Mouse (Mus musculus) left cerebral cortex, postnatal 25 days (tissue): ENCODE results near the gene R3hcc1l. TPM values are rescaled to one million over a fixed set of nuclear protein-coding genes. Genes with fewer than 3 reads are reported as not detected.

ENCODE experiments used
- DNase-seq, 2 experiments: peaks; one replicate each; pipeline ENCODE4 v3.0.0; 2022; ENCODE audit warnings: low spot score in 2 of 2, mixed read lengths in 1 of 2
- intact Hi-C: fragments of 180-260 bp; cut with DNase I; formaldehyde crosslinking; loops from one replicate; pipeline ENCODE4 v1.15.1; 2025
- total RNA-seq, 2 experiments: library from RNA; stranded (reverse); gene quantifications; 2 replicates each; pipeline ENCODE4 v1.2.3; 2021

The R3hcc1l gene
- total RNA-seq, 2 experiments from 2014 or later: 18.5 to 19.6 TPM

DNA sequence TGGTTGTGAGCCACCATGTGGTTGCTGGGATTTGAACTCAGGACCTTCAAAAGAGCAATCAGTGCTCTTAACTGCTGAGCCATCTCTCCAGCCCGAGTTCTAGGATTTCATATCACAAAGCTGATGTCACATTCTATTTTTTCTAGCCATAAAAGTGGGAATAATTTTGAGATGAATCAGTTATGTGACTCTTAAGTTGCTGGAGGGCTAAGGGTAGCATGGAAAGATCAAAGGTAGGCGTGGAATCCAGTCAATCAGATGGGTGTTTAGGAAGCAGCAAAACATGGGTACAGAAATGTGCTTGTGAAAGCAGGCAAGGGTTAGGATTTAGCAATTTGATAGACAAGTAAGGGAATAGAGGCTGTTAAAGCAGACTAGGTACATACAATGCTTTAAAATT is 20.4 kb downstream of the R3hcc1l start:
- no peak for DNase-seq
- intact Hi-C loops: no loop called here

- intact Hi-C loops: no loop called here
- peak in 1 of 2 experiments; percentile 29 for DNase-seq
Measured at GRCm38 (mm10) chr19:42539414-42540189, 21.0 kb downstream of the R3hcc1l start.

- no peak for DNase-seq
- intact Hi-C loops: no loop called here
Measured at GRCm38 (mm10) chr19:42540649-42541048, 22.1 kb downstream of the R3hcc1l start.

DNA sequence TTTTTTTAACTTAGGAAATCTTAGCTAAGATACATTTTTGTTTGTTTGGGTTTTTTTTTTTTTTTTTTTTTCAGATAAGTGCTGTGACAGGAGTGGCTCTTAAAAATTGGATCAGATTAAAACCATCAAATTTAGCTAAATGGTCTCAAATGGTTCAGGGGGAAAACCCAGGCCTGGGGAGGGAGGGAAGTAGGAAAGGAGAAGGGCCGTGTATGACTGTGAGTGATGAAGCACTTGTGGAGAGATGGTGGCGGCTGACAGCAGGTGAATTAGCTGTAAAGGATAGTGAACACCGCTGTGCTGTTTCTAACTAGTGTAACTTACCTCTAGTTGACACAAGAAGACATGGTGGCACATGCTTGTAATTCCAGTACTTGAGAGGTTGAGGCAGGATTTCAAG is 40.1 kb downstream of the R3hcc1l start:
- intact Hi-C loops: no loop called here
- DNase-seq: no peak

GRCm38 (mm10) chr19:42561991-42562390 is 43.4 kb downstream of the R3hcc1l start:
- intact Hi-C loops: no loop called here

DNA sequence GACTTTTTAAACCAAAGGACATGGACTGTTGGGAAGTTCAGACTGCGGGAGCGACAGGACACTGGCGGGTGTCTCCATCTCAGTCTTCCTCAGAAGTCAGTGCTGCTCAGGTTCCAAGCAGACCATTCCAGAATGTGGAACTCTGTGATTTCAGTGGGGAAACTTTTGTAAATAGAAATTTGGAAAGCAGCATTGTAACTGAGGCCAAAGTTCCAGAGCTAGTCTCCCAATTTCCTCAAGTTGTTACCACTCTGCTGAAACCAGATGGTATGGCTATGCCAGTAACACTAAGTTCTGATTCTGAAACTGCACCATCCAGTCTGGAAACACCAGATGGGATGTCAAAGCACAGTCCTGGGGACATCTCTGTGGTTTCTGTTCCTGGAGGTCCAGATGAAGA is 44.4 kb downstream of the R3hcc1l start:
- intact Hi-C loops: no loop called here
- no peak for DNase-seq

More at GRCm38 (mm10) chr19:42561991-42562390, 43.4 kb downstream of the R3hcc1l start:
- DNase-seq: no peak

DNA sequence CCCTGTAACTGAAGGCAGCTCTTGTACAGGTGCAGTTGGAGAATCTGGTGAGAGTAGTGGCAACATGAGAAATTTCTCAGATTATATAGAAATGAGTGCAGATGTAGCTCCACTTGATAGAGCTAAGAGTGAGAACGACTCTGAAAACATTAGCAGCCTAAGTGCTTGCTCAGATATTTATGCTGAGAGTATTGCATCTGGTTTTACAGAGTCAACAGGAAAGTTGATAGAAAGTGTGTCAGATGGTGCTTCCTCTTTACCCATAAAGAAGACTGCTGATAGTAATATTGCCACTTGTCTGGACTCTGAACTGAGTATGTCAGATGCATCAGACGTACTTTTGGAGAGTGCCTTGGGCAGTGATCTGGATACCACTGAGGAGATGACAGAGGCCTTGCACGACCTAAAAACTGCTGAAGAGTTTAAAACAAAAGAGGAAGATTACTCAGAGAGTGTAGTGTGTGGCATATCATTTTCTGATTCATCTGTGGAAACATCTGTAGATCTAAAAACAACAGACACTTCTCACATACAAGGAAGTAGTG is 45.2 kb downstream of the R3hcc1l start:
- intact Hi-C loops: no loop called here
- no peak for DNase-seq

GRCm38 (mm10) chr19:42566283-42567019 is 47.9 kb downstream of the R3hcc1l start:
- DNase-seq: no peak
- intact Hi-C loops: no loop called here

DNA sequence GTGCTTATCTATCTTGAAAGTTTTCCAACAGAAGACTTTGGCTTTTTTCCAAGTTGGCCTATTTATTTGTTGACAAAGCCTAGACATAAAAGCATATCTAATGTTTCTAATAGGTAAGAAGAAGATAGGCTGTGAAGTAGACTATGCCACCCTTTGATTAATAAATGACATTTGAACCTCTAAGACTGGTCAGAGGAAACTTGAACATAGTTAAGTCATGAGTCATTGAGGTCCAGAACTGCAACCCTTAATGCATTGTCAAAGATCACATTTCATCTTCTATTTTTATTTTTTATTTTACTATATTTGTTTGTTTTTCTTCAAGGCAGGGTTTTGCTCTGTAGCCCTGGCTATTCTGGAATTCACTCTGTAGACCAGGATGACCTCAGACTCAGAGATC is 48.5 kb downstream of the R3hcc1l start:
- DNase-seq: no peak
- intact Hi-C loops: no loop called here

- DNase-seq: no peak
- intact Hi-C loops: no loop called here
Measured at GRCm38 (mm10) chr19:42569076-42569475, 50.5 kb downstream of the R3hcc1l start.

- intact Hi-C loops: no loop called here
- DNase-seq: peak in 1 of 2 experiments; percentile 11
Measured at GRCm38 (mm10) chr19:42571291-42571690, 52.7 kb downstream of the R3hcc1l start.

DNA sequence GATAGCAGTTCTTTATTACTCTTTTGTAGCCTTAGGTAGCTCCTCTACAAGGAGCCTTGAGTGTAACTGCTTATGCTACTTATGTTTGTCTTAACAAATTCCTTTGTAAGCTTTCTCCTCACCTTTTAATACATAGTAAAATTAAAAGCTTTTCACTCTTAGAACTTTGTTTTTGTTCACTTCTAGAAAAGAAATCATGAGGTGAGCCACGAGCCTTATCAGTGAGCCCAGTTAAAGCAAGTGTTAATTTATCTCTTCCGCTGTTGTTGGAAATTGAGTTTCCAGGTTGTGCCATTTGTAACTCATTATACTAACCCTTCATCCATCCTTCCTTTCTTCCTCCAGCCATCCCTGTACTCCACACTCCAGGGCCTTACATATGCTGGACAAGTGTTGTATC is 56.8 kb downstream of the R3hcc1l start:
- intact Hi-C loops: no loop called here
- DNase-seq: no peak

- no peak for DNase-seq
- intact Hi-C loops: no loop called here
Measured at GRCm38 (mm10) chr19:42576856-42577255, 58.3 kb downstream of the R3hcc1l start.

GRCm38 (mm10) chr19:42578631-42579030 is 60.1 kb downstream of the R3hcc1l start:
- intact Hi-C loops: no loop called here

DNA sequence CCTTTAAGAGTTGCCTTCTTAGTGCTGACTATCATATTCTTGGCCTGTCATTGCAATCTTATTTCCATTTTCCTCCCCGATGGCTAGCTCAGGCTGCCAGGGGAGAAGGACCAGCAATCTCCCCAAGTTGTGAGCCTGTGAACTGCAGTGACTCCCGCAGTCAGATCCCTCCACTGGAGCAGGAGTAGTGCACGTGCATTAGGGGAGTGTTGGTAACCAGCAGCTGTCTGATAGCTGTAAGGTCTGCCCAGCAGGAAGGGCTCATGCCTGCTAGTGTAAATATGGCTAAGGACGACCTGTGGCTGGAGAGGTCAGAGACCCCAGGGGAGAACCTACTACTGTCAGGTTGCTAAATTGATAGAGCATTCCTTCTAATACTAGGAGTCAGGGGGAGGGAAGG is 62.1 kb downstream of the R3hcc1l start:
- no peak for DNase-seq

More at GRCm38 (mm10) chr19:42578631-42579030, 60.1 kb downstream of the R3hcc1l start:
- DNase-seq: no peak

DNA sequence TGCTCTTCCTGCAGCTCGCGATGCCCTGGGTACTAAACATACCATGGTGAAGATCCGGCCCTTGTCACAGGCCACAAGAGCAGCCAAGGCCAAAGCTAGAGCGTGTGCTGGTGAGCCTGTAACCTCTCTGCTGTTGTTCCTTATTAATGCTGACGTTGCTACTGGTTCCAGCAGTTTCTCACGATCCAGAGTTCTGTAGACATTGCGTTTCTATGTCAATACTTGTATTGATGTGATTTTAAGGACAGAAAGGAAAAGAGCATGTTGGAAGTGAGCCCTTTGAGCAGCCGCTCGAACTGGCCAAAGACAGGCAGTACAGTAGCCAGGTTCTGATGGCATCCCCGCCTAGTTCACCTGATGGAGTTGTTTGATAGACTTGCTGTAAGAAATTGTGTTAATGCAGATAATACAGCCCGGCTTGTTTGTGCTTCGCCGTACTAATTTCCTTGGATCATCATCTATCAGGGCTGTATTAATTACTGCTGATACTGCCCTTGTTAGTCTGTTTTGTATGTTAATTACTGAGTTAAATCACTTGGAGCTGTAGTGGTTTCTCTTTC is 64.3 kb downstream of the R3hcc1l start:
- no peak for DNase-seq
- intact Hi-C loops: no loop called here

More for the DNA sequence above, 62.1 kb downstream of the R3hcc1l start:
- intact Hi-C loops: no loop called here

DNA sequence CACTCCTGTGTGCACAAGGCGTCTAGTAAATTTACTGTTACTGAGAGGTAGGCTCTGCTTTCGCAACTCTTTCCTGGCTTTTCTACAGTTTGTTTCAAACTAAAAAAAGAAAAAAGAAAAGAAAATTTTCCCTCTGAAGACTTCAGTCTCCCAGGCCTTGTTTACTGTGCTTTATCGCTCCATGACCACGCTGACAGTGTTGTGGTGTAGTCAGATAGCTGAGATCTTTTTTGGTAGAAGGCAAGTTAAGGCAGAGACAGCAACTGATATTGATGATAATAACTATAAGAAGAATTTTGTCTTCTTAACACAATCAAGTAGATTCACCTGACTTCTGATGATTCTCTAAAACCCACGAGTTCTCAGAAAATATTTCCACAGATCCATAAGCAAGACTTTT is 65.1 kb downstream of the R3hcc1l start:
- no peak for DNase-seq
- intact Hi-C loops: no loop called here

GRCm38 (mm10) chr19:42584188-42584587 is 65.6 kb downstream of the R3hcc1l start:
- no peak for DNase-seq
- intact Hi-C loops: no loop called here

DNA sequence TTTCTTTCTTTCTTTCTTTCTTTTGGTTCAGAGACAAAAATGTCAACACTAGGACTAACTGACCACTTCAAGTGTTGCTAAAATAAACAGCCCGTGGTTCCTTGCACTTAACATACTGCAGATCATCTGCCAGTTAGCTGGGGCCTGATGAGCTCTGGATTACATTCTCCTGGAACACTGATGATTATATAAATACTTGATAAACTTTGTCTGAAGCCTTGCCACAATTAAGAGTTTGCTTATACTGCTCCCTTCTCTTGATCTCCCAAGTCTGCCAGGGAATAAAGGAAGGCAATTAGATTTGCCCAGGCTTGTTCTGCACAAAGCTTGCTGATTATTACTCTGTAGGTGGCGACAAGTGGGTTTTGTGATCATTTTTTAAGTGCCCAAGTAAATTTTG is 69.1 kb downstream of the R3hcc1l start:
- no peak for DNase-seq
- intact Hi-C loops: loop anchor here (2.0 kb wide), 1 partner anchor 157 kb away; no protein-coding TSS in a partner anchor

- DNase-seq: peak; percentile 16 to 45
- intact Hi-C loops: loop anchor here (1.0 to 2.0 kb wide), 2 partner anchors 66 to 156 kb away; no protein-coding TSS in a partner anchor
Measured at GRCm38 (mm10) chr19:42589246-42589645, 70.7 kb downstream of the R3hcc1l start.
